Mouse (Mus musculus) layer of hippocampus, adult 6 months (tissue): Measurements from ENCODE around the gene Gm39566. TPM values are rescaled to one million over a fixed set of nuclear protein-coding genes. Genes with fewer than 3 reads are reported as not detected.

Experiments
- long read RNA-seq, 2 experiments: library from polyadenylated mRNA; unstranded; transcript quantifications; one replicate each; pipeline ENCODE4 v2.0.0; 2019 to 2020
- polyA plus RNA-seq: library from polyadenylated mRNA; unstranded; fragments of <200 nt; fragmentation: Nextera tagmentation; gene quantifications from 2 replicates; pipeline ENCODE4 v1.2.3, GENCODE M21; 2021

The Gm39566 gene
- not detected in 2 replicates for polyA plus RNA-seq
- long read RNA-seq, experiment 1: 0 reads
- long read RNA-seq, experiment 2: 0 reads

DNA sequence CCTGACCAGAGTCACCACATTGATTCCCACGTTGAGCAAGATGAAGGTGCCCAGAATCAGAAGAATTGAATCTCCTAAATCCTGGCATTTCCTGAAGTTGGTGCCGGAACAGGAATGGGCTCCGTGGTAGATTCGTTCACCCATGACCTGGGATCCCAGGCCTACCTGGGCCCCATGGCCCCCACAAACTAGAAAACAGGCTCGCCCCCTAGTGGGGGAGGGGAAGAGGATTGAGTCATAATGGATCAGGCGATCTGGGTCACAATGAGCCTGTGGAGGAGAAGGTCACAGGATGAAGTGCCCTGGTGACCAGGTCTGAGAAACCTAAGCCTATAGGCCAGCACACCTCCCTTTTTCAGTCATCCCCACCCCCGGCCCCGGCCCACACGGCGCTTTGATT is at the start of gene Gm39566:
TSS of gene Gm39566 (minus strand) at position 144 of the 400 bp plus-strand sequence.

GRCm38 (mm10) chr11:69858113-69858998 is 43.3 kb upstream of the Gm39566 start, which contains the start of gene Tnk1:
Gene Tnk1, minus strand, starts transcription at chr11:69858730.

DNA sequence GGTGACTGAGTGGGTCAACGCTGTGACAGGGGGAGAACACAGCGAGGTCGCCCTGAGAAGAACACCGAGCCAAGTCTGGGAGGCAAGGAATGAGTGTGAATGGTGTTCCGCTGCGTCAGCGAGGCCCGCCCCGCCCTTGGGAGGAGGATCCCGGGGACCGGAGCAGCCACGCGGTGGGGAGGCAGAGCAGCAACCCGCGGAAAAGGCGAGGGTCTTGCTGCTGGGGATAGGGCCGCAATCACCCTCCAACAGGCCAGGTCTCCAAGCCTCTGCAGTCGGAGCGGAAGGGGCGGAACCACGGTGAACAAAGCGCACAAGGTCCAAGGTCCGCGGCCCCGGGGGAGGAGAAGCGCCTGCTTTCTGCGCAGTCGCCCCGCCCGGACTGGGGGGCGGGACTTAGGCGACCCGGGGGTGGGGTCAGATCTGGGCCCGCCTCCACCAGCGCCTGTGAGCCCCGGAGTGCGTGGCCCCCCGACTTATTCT is 31.1 kb upstream of the Gm39566 start, which contains the start of gene Plscr3:
TSS of gene Plscr3 (plus strand) at position 179 of the 483 bp plus-strand sequence.

DNA sequence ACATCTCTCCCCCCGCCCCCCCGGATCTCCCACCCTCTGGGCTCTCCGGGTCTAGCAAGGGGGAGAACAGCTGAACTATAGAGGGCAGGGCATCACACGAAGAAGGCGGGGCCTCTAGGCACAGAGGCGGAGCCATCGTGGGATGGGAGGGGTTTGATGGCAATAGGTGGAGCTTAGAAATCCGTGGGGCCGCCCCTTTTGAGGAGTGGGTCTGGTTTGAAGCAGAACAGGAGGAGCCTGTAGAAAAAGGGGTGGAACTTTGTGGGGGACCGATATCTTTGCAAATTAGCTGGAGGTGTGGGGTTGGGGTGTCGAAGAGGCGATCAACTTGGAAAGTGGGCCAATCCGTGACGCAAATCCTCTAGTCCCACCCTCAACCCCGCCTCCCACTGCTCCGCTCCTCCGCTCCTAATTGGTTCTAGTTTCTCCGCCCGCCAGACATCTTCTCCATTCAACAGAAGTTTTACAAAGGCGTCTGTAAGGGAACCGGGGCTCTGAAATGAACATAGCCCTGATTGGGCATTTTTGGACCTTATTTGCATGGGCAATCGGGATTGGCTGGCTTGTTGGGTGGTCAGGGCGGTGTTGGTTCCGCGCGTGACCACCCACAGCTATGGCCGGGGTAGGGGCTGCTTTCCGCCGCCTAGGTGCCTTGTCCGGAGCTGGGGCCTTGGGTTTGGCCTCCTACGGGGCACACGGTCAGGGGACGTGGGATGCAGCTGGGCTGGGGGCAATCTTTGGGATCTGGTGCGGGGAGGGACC is 23.0 kb upstream of the Gm39566 start, which contains the start of gene Tmem256:
TSS of gene Tmem256 (plus strand) at position 563 of the 762 bp plus-strand sequence.

GRCm38 (mm10) chr11:69837604-69837951 is 22.5 kb upstream of the Gm39566 start, which contains the start of gene Nlgn2:
Gene Nlgn2, minus strand, starts transcription at chr11:69837784.

DNA sequence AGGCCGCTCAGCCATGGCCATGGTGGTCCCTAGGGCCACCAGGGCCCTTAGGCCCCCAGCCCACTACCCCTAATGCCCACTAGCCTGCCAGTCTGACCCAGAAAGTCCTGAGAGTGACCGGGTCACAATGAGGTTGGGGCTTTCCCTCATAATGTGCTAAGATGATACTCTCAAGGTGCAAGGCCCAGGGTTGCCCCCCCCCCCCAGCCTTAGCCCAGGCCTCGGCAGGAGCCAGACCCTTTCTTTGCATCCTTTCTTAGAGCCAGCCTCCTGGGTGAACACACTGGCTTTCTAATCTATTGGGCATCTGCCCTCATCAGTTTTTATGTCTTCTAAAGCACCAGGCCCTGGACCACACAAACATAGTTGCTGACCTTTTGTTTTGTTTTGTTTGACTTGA is 7.0 kb upstream of the Gm39566 start, which contains the start of gene Spem1:
TSS of gene Spem1 (minus strand) at position 101 of the 400 bp plus-strand sequence.

GRCm38 (mm10) chr11:69818365-69818764 is 3.3 kb upstream of the Gm39566 start, which contains the start of gene Spem2:
Gene Spem2, minus strand, starts transcription at chr11:69818465.

GRCm38 (mm10) chr11:69804972-69805909 is 9.9 kb downstream of the Gm39566 start, which contains the start of gene Tmem102:
Gene Tmem102, minus strand, starts transcription at chr11:69805624.

GRCm38 (mm10) chr11:69801379-69801977 is 13.6 kb downstream of the Gm39566 start, which contains the start of gene Fgf11:
Gene Fgf11, minus strand, starts transcription at chr11:69801857.

GRCm38 (mm10) chr11:69795168-69795982 is 19.7 kb downstream of the Gm39566 start, which contains the start of gene Chrnb1:
Gene Chrnb1, minus strand, starts transcription at chr11:69795943.

DNA sequence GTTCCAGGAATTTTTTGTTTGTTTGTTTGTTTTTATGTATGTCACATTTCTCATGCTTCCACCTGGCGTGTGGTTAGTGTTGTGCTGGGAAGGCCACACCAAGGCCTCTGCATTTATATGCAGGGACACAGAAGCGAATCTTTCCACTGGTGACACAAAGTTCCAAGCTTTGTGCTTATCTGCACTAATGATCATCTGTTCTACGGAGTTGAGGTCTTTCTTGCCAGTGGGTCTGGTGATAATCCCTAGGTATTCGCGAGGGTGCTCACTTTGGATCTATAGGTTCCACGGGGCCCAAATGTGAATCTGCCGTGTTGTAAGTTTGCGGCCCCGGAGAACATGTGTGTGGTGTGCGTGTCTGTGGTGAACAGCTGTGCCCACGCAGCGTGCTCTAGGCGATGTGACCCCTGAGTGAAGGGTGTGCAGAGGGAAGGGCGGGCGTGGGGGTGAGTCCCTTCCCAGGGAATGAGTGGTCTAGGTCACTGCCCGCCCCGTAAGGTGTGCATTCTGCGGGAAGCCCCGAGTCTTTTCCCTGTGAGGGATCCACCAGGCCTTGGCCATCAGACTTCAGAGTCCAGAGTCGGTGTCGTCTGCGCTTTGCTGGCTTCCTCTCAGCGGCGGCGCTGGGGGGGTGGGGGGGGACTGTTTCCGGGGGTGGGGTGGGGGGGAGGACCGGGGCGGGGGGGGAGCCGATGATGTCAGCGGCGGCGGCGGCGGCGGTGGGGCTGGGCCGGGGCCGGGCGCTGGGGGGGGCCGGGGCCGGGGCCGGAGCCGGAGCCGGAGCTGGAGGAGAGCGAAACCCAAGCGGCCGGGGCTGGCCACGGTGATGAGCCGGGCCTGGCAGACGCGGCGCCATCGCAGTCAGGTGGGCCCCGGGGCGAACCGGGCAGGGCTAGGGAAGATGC is 49.6 kb downstream of the Gm39566 start, which contains the start of gene Zbtb4:
TSS of gene Zbtb4 (plus strand) at position 692 of the 905 bp plus-strand sequence.

GRCm38 (mm10) chr11:69761868-69762267 is 53.2 kb downstream of the Gm39566 start, which contains the start of gene Slc35g3:
Gene Slc35g3, minus strand, starts transcription at chr11:69761968.

Other genes starting within 250 kb of the Gm39566 start
- gene Wrap53, start 235.0 kb downstream of the Gm39566 start, polyA plus RNA-seq: 13.9 and 15.4 TPM in 2 replicates
- gene Trp53, start 234.9 kb downstream of the Gm39566 start, polyA plus RNA-seq: 25.8 and 29.0 TPM in 2 replicates
- gene Atp1b2, start 209.4 kb downstream of the Gm39566 start, polyA plus RNA-seq: 218 and 255 TPM in 2 replicates
- gene Shbg, start 197.4 kb downstream of the Gm39566 start, polyA plus RNA-seq: not detected in 2 replicates
- gene Sat2, start 193.3 kb downstream of the Gm39566 start, polyA plus RNA-seq: 18.2 and 18.3 TPM in 2 replicates
- 6.9 and 7.9 TPM in 2 replicates for gene Fxr2, start 182.3 kb downstream of the Gm39566 start, polyA plus RNA-seq
- 0.16 TPM in 1 of 2 replicates, not detected in the other for gene Sox15, start 160.0 kb downstream of the Gm39566 start, polyA plus RNA-seq
- gene Mpdu1, start 152.7 kb downstream of the Gm39566 start, polyA plus RNA-seq: 94.9 and 96.8 TPM in 2 replicates
- gene Cd68, start 149.1 kb downstream of the Gm39566 start, polyA plus RNA-seq: 18.4 and 22.2 TPM in 2 replicates
- gene Eif4a1, start 142.9 kb downstream of the Gm39566 start, polyA plus RNA-seq: 177 and 178 TPM in 2 replicates
- 14.3 and 15.8 TPM in 2 replicates for gene Senp3, start 133.2 kb downstream of the Gm39566 start, polyA plus RNA-seq
- 3.6 and 4.5 TPM in 2 replicates for gene Tnfsf13, start 129.5 kb downstream of the Gm39566 start, polyA plus RNA-seq
- gene Tnfsf12, start 119.4 kb downstream of the Gm39566 start, polyA plus RNA-seq: 2.8 and 3.4 TPM in 2 replicates
- gene Tnfsfm13, start 119.2 kb downstream of the Gm39566 start, polyA plus RNA-seq: 1.9 and 2.8 TPM in 2 replicates
- 6.6 and 7.7 TPM in 2 replicates for gene Polr2a, start 56.7 kb downstream of the Gm39566 start, polyA plus RNA-seq
- 0.19 TPM in 1 of 2 replicates, not detected in the other for gene Slc35g3, start 53.3 kb downstream of the Gm39566 start, polyA plus RNA-seq
- gene Zbtb4, start 49.4 kb downstream of the Gm39566 start, polyA plus RNA-seq: 4.4 and 5.5 TPM in 2 replicates
- 0.25 and 0.46 TPM in 2 replicates for gene Chrnb1, start 19.4 kb downstream of the Gm39566 start, polyA plus RNA-seq
- 3.7 and 3.9 TPM in 2 replicates for gene Fgf11, start 13.4 kb downstream of the Gm39566 start, polyA plus RNA-seq
- 0.40 and 1.9 TPM in 2 replicates for gene Tmem102, start 9.7 kb downstream of the Gm39566 start, polyA plus RNA-seq
- gene Spem2, start 3.2 kb upstream of the Gm39566 start, polyA plus RNA-seq: not detected in 2 replicates
- not detected in 2 replicates for gene Spem1, start 6.9 kb upstream of the Gm39566 start, polyA plus RNA-seq
- 10.5 and 10.6 TPM in 2 replicates for gene Nlgn2, start 22.5 kb upstream of the Gm39566 start, polyA plus RNA-seq
- 460 and 516 TPM in 2 replicates for gene Tmem256, start 23.2 kb upstream of the Gm39566 start, polyA plus RNA-seq
- 5.0 and 5.4 TPM in 2 replicates for gene Plscr3, start 31.1 kb upstream of the Gm39566 start, polyA plus RNA-seq
- gene Tnk1, start 43.4 kb upstream of the Gm39566 start, polyA plus RNA-seq: not detected in 2 replicates
- gene Tmem95, start 62.7 kb upstream of the Gm39566 start, polyA plus RNA-seq: not detected in 2 replicates
- 0.63 and 0.64 TPM in 2 replicates for gene Kctd11, start 66.1 kb upstream of the Gm39566 start, polyA plus RNA-seq
- gene Acap1, start 80.2 kb upstream of the Gm39566 start, polyA plus RNA-seq: not detected in 2 replicates
- gene 2810408A11Rik, start 85.7 kb upstream of the Gm39566 start, polyA plus RNA-seq: 0.24 and 0.34 TPM in 2 replicates
- 9.8 and 12.3 TPM in 2 replicates for gene Neurl4, start 85.8 kb upstream of the Gm39566 start, polyA plus RNA-seq
- gene Gps2, start 98.6 kb upstream of the Gm39566 start, polyA plus RNA-seq: 20.7 and 21.7 TPM in 2 replicates
- gene Eif5a, start 106.7 kb upstream of the Gm39566 start, polyA plus RNA-seq: 766 and 767 TPM in 2 replicates
- 0.35 TPM in 1 of 2 replicates, not detected in the other for gene Ybx2, start 120.5 kb upstream of the Gm39566 start, polyA plus RNA-seq
- 0.43 and 0.93 TPM in 2 replicates for gene Slc2a4, start 132.9 kb upstream of the Gm39566 start, polyA plus RNA-seq
- gene Cldn7, start 149.5 kb upstream of the Gm39566 start, polyA plus RNA-seq: not detected in 2 replicates
- gene Ctdnep1, start 165.9 kb upstream of the Gm39566 start, polyA plus RNA-seq: 15.1 and 15.6 TPM in 2 replicates
- gene Elp5, start 167.2 kb upstream of the Gm39566 start, polyA plus RNA-seq: 101 and 106 TPM in 2 replicates
- gene Gabarap, start 175.8 kb upstream of the Gm39566 start, polyA plus RNA-seq: 359 and 408 TPM in 2 replicates
- gene Phf23, start 180.5 kb upstream of the Gm39566 start, polyA plus RNA-seq: 8.8 and 10.5 TPM in 2 replicates
- gene Dvl2, start 185.3 kb upstream of the Gm39566 start, polyA plus RNA-seq: 1.4 and 1.7 TPM in 2 replicates
- 61.5 and 64.6 TPM in 2 replicates for gene Acadvl, start 200.1 kb upstream of the Gm39566 start, polyA plus RNA-seq
- gene Dlg4, start 201.6 kb upstream of the Gm39566 start, polyA plus RNA-seq: 64.5 and 70.1 TPM in 2 replicates
- 0.48 and 2.2 TPM in 2 replicates for gene Asgr1, start 238.8 kb upstream of the Gm39566 start, polyA plus RNA-seq